8 mouse cellular contexts compared by ENCODE assay signal in the genomic region with DNA sequence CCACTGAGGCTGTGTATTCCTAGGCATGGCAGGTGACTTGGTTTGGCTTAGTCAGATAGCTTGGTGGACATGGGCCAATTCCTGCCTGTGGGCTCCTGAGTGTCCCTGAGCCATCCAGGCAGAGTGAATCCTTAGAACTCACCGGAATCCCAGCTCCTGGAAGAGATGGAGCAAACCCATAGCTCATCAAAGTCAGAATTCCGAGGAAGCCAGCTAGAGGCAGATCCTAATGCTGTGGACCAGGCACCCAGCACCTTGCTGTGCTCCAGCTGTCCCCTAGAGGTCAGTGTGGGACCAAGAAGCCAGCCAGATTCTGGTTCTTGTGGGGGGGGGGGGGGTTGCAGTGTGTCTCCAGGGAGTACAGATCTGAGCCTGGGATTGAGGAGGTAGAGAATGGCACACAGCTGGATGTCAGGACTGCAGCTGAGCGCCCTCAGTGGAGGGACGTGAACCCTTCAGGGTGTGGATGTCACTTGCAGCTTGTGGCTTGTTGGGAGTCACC. TPM values are rescaled to one million over a fixed set of nuclear protein-coding genes. Genes with fewer than 3 reads are reported as not detected.
A peak's percentile ranks its signal among the peaks of the same experiment; 100 is the strongest.
DNase-seq lines count a peak whose midpoint lies in the region; ATAC-seq lines count a peak whose summit lies in the region.

No protein-coding gene starts in this region.

- ATAC-seq in kidney, embryonic 14.5 days (ENCODE audit: low FRiP score, low TSS enrichment), result peak; percentile 56; the same call in 1 of the 2 replicates

- H3K4me2 ChIP-seq in kidney, embryonic 14.5 days (replicated peaks; ENCODE audit: low read depth, low read length), result no peak overlapping the region

- 0 out of 2 replicates have a peak, but pooled peaks cover 5% of the 10 kb centered on the region for H3K4me1 ChIP-seq in kidney, embryonic 14.5 days (ENCODE audit: control insufficient read depth, insufficient read depth, low read length)

- no peak overlapping the region for H3K4me3 ChIP-seq in kidney, embryonic 14.5 days (ENCODE audit: low read length)

- DNase-seq in A20 (ENCODE audit: low read depth, low spot score) (peak; percentile 77), MN1 (ENCODE audit: low spot score) (peak; percentile 30)
- DNase-seq in cerebellum, adult 9-11 months, result peak; percentile 80
- DNase-seq in gastrocnemius, adult 18-20 months (ENCODE audit: low spot score), result peak; percentile 71
- DNase-seq in lung, adult 18-20 months, result peak; percentile 45 to 63
- DNase-seq in retina, embryonic 14.5 days (ENCODE audit: low spot score), result peak; percentile 77
- peak; percentile 42 for DNase-seq in urinary bladder, adult 2 months (ENCODE audit: low spot score)

- no peaks in the 10 kb centered on the region for H3K36me3 ChIP-seq in kidney, embryonic 14.5 days (ENCODE audit: control insufficient read depth, insufficient read depth, low read length)

- WGBS in kidney, embryonic 14.5 days, result 18% methylated on average over 4 of the region's 4 CpGs

- no peak overlapping the region for H3K9ac ChIP-seq in kidney, embryonic 14.5 days (ENCODE audit: low read depth, low read length)

- H3K27me3 ChIP-seq in kidney, embryonic 14.5 days (ENCODE audit: control insufficient read depth, insufficient read depth, low read length), result no peaks in the 10 kb centered on the region

- no peak overlapping the region for H3K27ac ChIP-seq in kidney, embryonic 14.5 days (ENCODE audit: low read depth, low read length)

- no peaks in the 10 kb centered on the region for H3K9me3 ChIP-seq in kidney, embryonic 14.5 days (ENCODE audit: control insufficient read depth, low read length)

RNA-seq across cellular contexts. Expression of a gene that starts 33.8 kb away (rescaled TPM):
- under 1 TPM; 0.27 to 0.52 TPM for total RNA-seq in gastrocnemius, adult 18-20 months (2021)
- polyA plus RNA-seq in kidney, embryonic 14.5 days (2014; fragmentation: Nextera tagmentation; extraction: Ambion mirVana), result 4.8 and 7.1 TPM in 2 replicates
- polyA plus RNA-seq in urinary bladder, adult 2 months (2012; rRNA removed), result 0.74 and 0.81 TPM in 2 replicates

Comparison
In these comparisons a context has a peak if more than half of its experiments do, and no peak if none do; other contexts are left out.
1. DNase-seq: peak in every context shown above with its lines; median percentile 80 in cerebellum, adult 9-11 months; 77 in A20; 77 in retina, embryonic 14.5 days; 71 in gastrocnemius, adult 18-20 months; 54 in lung, adult 18-20 months; 42 in urinary bladder, adult 2 months; 30 in MN1.